Mouse (Mus musculus) cortical plate, adult 2 months (tissue): ENCODE data around the gene Rab4a. TPM values are rescaled to one million over a fixed set of nuclear protein-coding genes. Genes with fewer than 3 reads are reported as not detected.

Experiments
- H3K27ac ChIP-seq: fragments of 200-500 bp; 2 replicates; pipeline ENCODE4 v1.5.1; 2012; ENCODE audit warnings: low read length, control low read depth, inconsistent platforms; ENCODE audit not compliant: insufficient read depth
- H3K4me1 ChIP-seq: fragments of 200-500 bp; 2 replicates; pipeline ENCODE4 v1.6.1; 2011; ENCODE audit warnings: low read length; ENCODE audit not compliant: control insufficient read depth, insufficient read depth
- H3K4me3 ChIP-seq: fragments of 200-500 bp; 2 replicates; pipeline ENCODE4 v1.5.1; 2011; ENCODE audit warnings: mild to moderate bottlenecking, low read length, control low read depth; ENCODE audit not compliant: insufficient read depth
- CTCF ChIP-seq: fragments of 200-500 bp; IDR thresholded peaks from 2 replicates; pipeline ENCODE4 v1.5.1; 2011; ENCODE audit warnings: mild to moderate bottlenecking, control low read depth, low read length; ENCODE audit not compliant: insufficient read depth; ENCODE audit errors: extremely low read depth
- POLR2A ChIP-seq: fragments of 200-500 bp; IDR thresholded peaks from 2 replicates; pipeline ENCODE4 v1.6.1; 2011; ENCODE audit warnings: mild to moderate bottlenecking, low read length, control low read depth; ENCODE audit not compliant: insufficient read depth; ENCODE audit errors: extremely low read depth
- polyA plus RNA-seq: library from polyadenylated mRNA; depleted of rRNA; stranded (reverse); fragments of >200 nt; gene quantifications from 2 replicates; pipeline ENCODE4 v1.2.3, GENCODE M21; 2012; rRNA removed

The Rab4a gene
- polyA plus RNA-seq, 1 experiment = 72.7 TPM

DNA sequence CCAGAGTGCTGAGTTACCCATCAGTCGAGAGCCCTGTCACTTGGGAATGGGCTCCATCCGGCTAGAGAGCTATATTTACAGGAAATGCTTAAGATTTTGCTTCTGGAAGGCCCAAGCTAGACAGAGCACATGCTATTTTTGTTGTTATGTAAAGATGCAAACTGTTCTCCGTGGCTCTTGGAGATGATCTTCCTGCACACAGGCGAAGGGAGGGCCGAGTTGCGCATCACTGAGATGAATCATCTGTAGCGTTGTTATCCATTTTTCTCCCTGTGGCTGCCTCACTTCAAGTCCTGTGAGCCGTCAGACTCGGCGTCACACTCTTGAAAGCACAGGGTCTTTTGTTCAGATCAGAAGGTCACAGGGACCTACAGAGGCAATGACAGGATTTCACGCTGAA lies 68.5 kb downstream of the Rab4a start:
- Histone ChIP-seq H3K27ac (peak overlapping the region; percentile 31; the same call in 1 of the 2 replicates), H3K4me3 (no peak overlapping the region), H3K4me1 (peaks cover 4% of the 10 kb centered on the region; the same call in 1 of the 2 replicates)
- TF ChIP-seq POLR2A (no peak), CTCF (no peak)

DNA sequence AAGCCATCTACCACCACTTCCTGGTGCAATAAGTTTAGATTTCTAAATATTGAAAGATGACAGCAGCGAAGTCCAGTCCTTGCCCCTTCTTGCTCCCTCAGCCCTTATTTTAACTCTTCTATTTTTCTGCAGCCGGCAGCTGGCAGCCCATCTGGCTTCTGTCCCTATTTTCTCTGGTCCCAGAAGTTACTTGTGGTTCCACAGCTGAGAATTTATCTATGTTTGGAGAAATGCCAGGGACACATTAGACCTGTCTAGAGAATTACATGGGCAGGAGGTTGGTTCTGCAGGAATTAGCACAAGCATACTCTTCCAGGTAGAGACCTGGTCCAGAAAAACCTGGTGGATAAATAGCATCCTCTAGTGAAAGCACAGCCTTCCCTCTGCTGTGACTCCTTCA lies 72.1 kb downstream of the Rab4a start:
- H3K4me3 ChIP-seq = no peak overlapping the region
- TF ChIP-seq POLR2A (no peak), CTCF (no peak)
- H3K27ac ChIP-seq = no peak overlapping the region
- peaks cover 12% of the 10 kb centered on the region; the same call in 1 of the 2 replicates for H3K4me1 ChIP-seq

DNA sequence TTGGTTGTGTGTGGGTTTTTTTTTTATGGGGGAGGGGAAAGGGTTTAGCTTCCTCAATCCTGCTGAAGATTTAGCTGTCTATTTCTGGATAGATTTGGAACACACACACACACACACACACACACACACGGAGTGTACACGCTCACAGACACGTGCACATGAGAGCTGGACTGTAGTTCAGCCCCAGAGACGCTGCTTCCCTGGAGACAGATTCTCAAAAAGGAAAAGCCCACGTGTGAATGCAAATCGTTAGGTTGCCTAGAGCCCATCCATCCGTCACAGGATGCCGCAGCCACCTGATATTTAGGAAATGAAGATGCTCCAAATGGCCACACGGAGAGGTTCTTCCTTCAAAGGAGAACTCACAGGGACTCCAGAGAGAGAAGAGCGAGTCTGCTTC lies 74.5 kb downstream of the Rab4a start:
- Histone ChIP-seq H3K4me1 (peaks cover 16% of the 10 kb centered on the region), H3K4me3 (no peak overlapping the region), H3K27ac (peak overlapping the region; percentile 76)
- TF ChIP-seq POLR2A (0 out of 2 replicates have a peak, but pooled peaks have one; percentile 24), CTCF (no peak)

- peaks cover 17% of the 10 kb centered on the region for H3K4me1 ChIP-seq
- TF ChIP-seq POLR2A (no peak), CTCF (0 out of 2 replicates have a peak, but pooled peaks have one; percentile 4)
- no peak overlapping the region for H3K4me3 ChIP-seq
- H3K27ac ChIP-seq = peak overlapping the region; percentile 43
These were observed 75.1 kb downstream of the Rab4a start for GRCm38 (mm10) chr8:123880821-123881350.

GRCm38 (mm10) chr8:123882412-123882811 lies 76.6 kb downstream of the Rab4a start:
- H3K27ac ChIP-seq = peak overlapping the region; percentile 26
- H3K4me3 ChIP-seq = no peak overlapping the region
- peaks cover 17% of the 10 kb centered on the region for H3K4me1 ChIP-seq
- TF ChIP-seq CTCF (no peak), POLR2A (no peak)

GRCm38 (mm10) chr8:123883094-123883493 lies 77.3 kb downstream of the Rab4a start:
- Histone ChIP-seq H3K4me3 (no peak overlapping the region), H3K27ac (peak overlapping the region; percentile 92), H3K4me1 (peaks cover 17% of the 10 kb centered on the region)
- TF ChIP-seq CTCF = no peak
- TF ChIP-seq POLR2A = no peak

Other genes starting within 250 kb of the Rab4a start
- 29.1 and 30.8 TPM in 2 replicates for gene Rhou, start 152.1 kb upstream of the Rab4a start, polyA plus RNA-seq
- 45.1 and 48.1 TPM in 2 replicates for gene Ccsap, start 54.2 kb downstream of the Rab4a start, polyA plus RNA-seq
- 24.6 and 33.3 TPM in 2 replicates for gene Acta1, start 88.8 kb downstream of the Rab4a start, polyA plus RNA-seq
- gene Nup133, start 143.3 kb downstream of the Rab4a start, polyA plus RNA-seq = 17.7 and 21.0 TPM in 2 replicates
- 13.4 and 14.1 TPM in 2 replicates for gene Abcb10, start 177.1 kb downstream of the Rab4a start, polyA plus RNA-seq
- gene Taf5l, start 215.4 kb downstream of the Rab4a start, polyA plus RNA-seq = 17.0 and 17.5 TPM in 2 replicates
- gene Urb2, start 215.5 kb downstream of the Rab4a start, polyA plus RNA-seq = 4.9 and 5.5 TPM in 2 replicates